ENCODE assay signal across 18 mouse cellular contexts in the genomic region with DNA sequence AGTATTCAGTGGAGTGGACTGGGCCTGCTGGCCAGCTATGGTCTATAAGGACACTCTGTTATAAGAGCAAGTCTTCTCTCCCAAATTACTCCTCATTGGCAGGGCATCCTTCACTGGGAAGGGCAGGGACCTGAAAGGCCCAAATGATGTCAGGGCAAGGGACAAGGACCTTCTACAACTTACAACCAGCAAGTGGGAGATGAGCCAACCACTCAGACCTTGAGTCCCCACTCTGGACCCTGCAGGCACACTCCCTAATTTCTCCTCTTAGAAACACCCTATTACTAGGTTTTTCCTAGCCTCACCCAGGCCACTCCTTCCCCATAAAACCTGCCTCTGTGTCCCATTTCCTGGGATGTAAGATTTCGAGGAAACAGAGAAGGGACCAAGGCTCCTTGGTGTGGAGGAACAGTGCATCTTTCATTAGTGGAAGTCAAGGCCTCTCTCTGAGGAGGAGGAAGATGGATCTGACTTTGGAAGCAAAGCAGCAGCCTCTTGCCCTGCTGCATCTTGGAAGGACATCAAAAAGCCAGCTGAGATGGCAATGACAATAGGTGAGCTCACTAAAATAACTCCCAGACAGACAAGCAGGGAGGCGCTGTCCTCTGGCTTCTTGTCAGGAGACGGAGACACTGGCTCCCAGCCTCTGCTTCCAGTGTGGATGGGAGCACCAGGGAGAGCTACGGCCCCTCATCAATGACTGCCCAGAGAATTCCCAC.
"Had no signal": no experiment of that assay in that cellular context is flagged by ENCODE, and none has a peak within 500 bp of the region (broad histone marks: within the 10 kb centered on the region; RNA-seq: fewer than 3 reads in every experiment).

No protein-coding gene starts in this region.

- H3K27ac ChIP-seq: lung, embryonic 15.5 days; macrophage; midbrain, embryonic 13.5 days; midbrain, embryonic 15.5 days; neural tube, embryonic 12.5 days had no signal

- H3K36me3 ChIP-seq: lung, embryonic 15.5 days; midbrain, embryonic 13.5 days; midbrain, embryonic 15.5 days; neural tube, embryonic 12.5 days had no signal

- H3K27me3 ChIP-seq: lung, embryonic 15.5 days; midbrain, embryonic 13.5 days; midbrain, embryonic 15.5 days; neural tube, embryonic 12.5 days had no signal

- H3K4me1 ChIP-seq: lung, embryonic 15.5 days; midbrain, embryonic 13.5 days; midbrain, embryonic 15.5 days; neural tube, embryonic 12.5 days had no signal

- H3K4me3 ChIP-seq: lung, embryonic 15.5 days; megakaryocyte, embryonic 14.5 days; midbrain, embryonic 13.5 days; midbrain, embryonic 15.5 days; neural tube, embryonic 12.5 days had no signal

- DNase-seq: lung, adult 2 months; lung, postnatal 14 days; lung, postnatal 36 days; retina, postnatal 1 day; right cerebral cortex, adult 18-20 months; right cerebral cortex, postnatal 25 days; right cerebral cortex, postnatal 4 days; spleen, adult 18-20 months; thymus, adult 18-20 months; thymus, postnatal 14 days; thymus, postnatal 36 days had no signal

- H3K9me3 ChIP-seq: lung, embryonic 15.5 days; megakaryocyte, embryonic 14.5 days; midbrain, embryonic 13.5 days; midbrain, embryonic 15.5 days; neural tube, embryonic 12.5 days had no signal

- ATAC-seq: lung, postnatal 0 days; midbrain, embryonic 13.5 days; midbrain, embryonic 15.5 days had no signal
